Mouse (Mus musculus): ENCODE measurements at regions not wholly inside any gene's neighbourhood (a gene's known extent, or its start where the extent isn't known, plus 50 kb on each side); places are given as distances from the start of the nearest gene placed in this dataset.

- TF ChIP-seq CTCF (IDR thresholded peaks at IDR 0.05; ENCODE audit: low read depth) (no peak), EP300 (IDR thresholded peaks at IDR 0.05; ENCODE audit: low read depth) (no peak)
Observed at GRCm38 (mm10) chr17:68208837-68209236, 64.8 kb upstream of the L3mbtl4 start.
